Mouse (Mus musculus): ENCODE measurements at regions not wholly inside any gene's neighbourhood (a gene's known extent, or its start where the extent isn't known, plus 50 kb on each side); places are given as distances from the start of the nearest gene placed in this dataset.

- no peak for DNase-seq (ENCODE audit: low spot score)
These were observed 381.5 kb downstream of the Kcnj3 start for GRCm38 (mm10) chr2:55817273-55817672.

GRCm38 (mm10) chr2:55818220-55818619, 382.4 kb downstream of the Kcnj3 start:
- DNase-seq (ENCODE audit: low spot score): peak; percentile 71

- no peak for DNase-seq (ENCODE audit: low spot score)
These were observed 387.0 kb downstream of the Kcnj3 start for GRCm38 (mm10) chr2:55822726-55823125.

GRCm38 (mm10) chr2:55841521-55841920, 405.8 kb downstream of the Kcnj3 start:
- peak; percentile 85 for DNase-seq (ENCODE audit: low spot score)

- no peak for DNase-seq (ENCODE audit: low spot score)
These were observed 411.1 kb downstream of the Kcnj3 start for GRCm38 (mm10) chr2:55846832-55847382.

GRCm38 (mm10) chr2:55862479-55862878, 426.7 kb downstream of the Kcnj3 start:
- no peak for DNase-seq (ENCODE audit: low spot score)

GRCm38 (mm10) chr2:55889976-55890375, 454.2 kb downstream of the Kcnj3 start:
- no peak for DNase-seq (ENCODE audit: low spot score)

- no peak for DNase-seq (ENCODE audit: low spot score)
These were observed 457.2 kb downstream of the Kcnj3 start for GRCm38 (mm10) chr2:55892821-55893535.

GRCm38 (mm10) chr2:55920294-55920693, 484.5 kb downstream of the Kcnj3 start:
- peak; percentile 66 for DNase-seq (ENCODE audit: low spot score)

Data from adipocyte (in vitro differentiated cells).